Mouse (Mus musculus) liver, adult 2 months (tissue): ENCODE results near the gene Yjefn3.

ENCODE experiments used
- CTCF ChIP-seq: fragments of 200-500 bp; IDR thresholded peaks from 2 replicates; pipeline ENCODE4 v1.5.1; 2011; ENCODE audit warnings: low read depth, low read length, control low read depth
- POLR2A ChIP-seq: fragments of 200-500 bp; IDR thresholded peaks from 2 replicates; pipeline ENCODE4 v1.6.1; 2011; ENCODE audit warnings: low read length, control low read depth; ENCODE audit not compliant: insufficient read depth; ENCODE audit errors: extremely low read depth

- TF ChIP-seq CTCF (no peak), POLR2A (no peak)
Observed at GRCm38 (mm10) chr8:69935431-69935830, 32.9 kb upstream of the Yjefn3 start.
